In genomic region chr6:81839474-81840153, GRCm38 (mm10) we compare ENCODE assay signal across 9 mouse cellular contexts.
DNase-seq lines count a peak whose midpoint lies in the region; ATAC-seq and TF ChIP-seq lines count a peak whose summit lies in the region.
"Had no signal": no experiment of that assay in that cellular context is flagged by ENCODE, and none has a peak within 500 bp of the region (broad histone marks: within the 10 kb centered on the region; RNA-seq: fewer than 3 reads in every experiment).

No protein-coding gene starts in this region.

- no peak overlapping the region for H3K4me2 ChIP-seq in liver, postnatal 0 days (ENCODE audit: low read depth, low read length)
- no peak overlapping the region for H3K4me2 ChIP-seq in liver, embryonic 11.5 days
- peak overlapping the region; percentile 46 for H3K4me2 ChIP-seq in hindbrain, embryonic 16.5 days (ENCODE audit: low read length)
- H3K4me2 ChIP-seq: embryonic facial prominence, embryonic 12.5 days had no signal

- DNase-seq in cerebellum, postnatal 14 days: peak; percentile 21 to 30
- no peak for DNase-seq in cerebellum, adult 11 months
- DNase-seq in liver, postnatal 0 days: no peak
- DNase-seq in liver, embryonic 11.5 days (ENCODE audit: low spot score): no peak
- peak; percentile 9 for DNase-seq in retina, adult 2 months (ENCODE audit: low read depth, low spot score)
- DNase-seq in spleen, adult 12 weeks (ENCODE audit: low spot score): no peak
- DNase-seq in forebrain, embryonic 10.5 days (ENCODE audit: extremely low spot score, low spot score): no peak

- H3K36me3 ChIP-seq in liver, postnatal 0 days (replicated peaks; ENCODE audit: insufficient read depth, low read length): no peaks in the 10 kb centered on the region
- no peaks in the 10 kb centered on the region for H3K36me3 ChIP-seq in liver, embryonic 11.5 days (ENCODE audit: control insufficient read depth, insufficient read depth, low read length)
- H3K36me3 ChIP-seq in hindbrain, embryonic 16.5 days (ENCODE audit: control insufficient read depth, insufficient read depth, low read length): no peaks in the 10 kb centered on the region
- no peaks in the 10 kb centered on the region for H3K36me3 ChIP-seq in forebrain, embryonic 10.5 days (replicated peaks)
- H3K36me3 ChIP-seq: embryonic facial prominence, embryonic 12.5 days had no signal

- H3K27ac ChIP-seq in liver, postnatal 0 days (ENCODE audit: low read depth): no peak overlapping the region
- no peak overlapping the region for H3K27ac ChIP-seq in liver, embryonic 11.5 days (ENCODE audit: low read depth, low read length)
- H3K27ac ChIP-seq in hindbrain, embryonic 16.5 days (ENCODE audit: low read depth, low read length): no peak overlapping the region
- no peak overlapping the region for H3K27ac ChIP-seq in forebrain, embryonic 10.5 days
- H3K27ac ChIP-seq: embryonic facial prominence, embryonic 12.5 days had no signal

- no peak for TF ChIP-seq EP300 in liver, postnatal 0 days (IDR thresholded peaks at IDR 0.05; ENCODE audit: low read depth)

- no peak for ATAC-seq in liver, postnatal 0 days
- no peak for ATAC-seq in liver, embryonic 11.5 days (replicated peaks; ENCODE audit: low FRiP score)
- ATAC-seq in hindbrain, embryonic 16.5 days: peak; percentile 40; the same call in 1 of the 2 replicates

- no peak overlapping the region for H3K4me3 ChIP-seq in liver, postnatal 0 days (ENCODE audit: low read depth, low read length)
- no peak overlapping the region for H3K4me3 ChIP-seq in liver, embryonic 11.5 days (ENCODE audit: low read depth, low read length)
- H3K4me3 ChIP-seq in hindbrain, embryonic 16.5 days (ENCODE audit: low read length): peak overlapping the region; percentile 21
- H3K4me3 ChIP-seq in forebrain, embryonic 10.5 days: no peak overlapping the region
- H3K4me3 ChIP-seq: embryonic facial prominence, embryonic 12.5 days had no signal

- no peaks in the 10 kb centered on the region for H3K4me1 ChIP-seq in liver, postnatal 0 days (ENCODE audit: insufficient read depth)
- no peaks in the 10 kb centered on the region for H3K4me1 ChIP-seq in liver, embryonic 11.5 days (replicated peaks; ENCODE audit: control insufficient read depth, insufficient read depth, low read length)
- H3K4me1 ChIP-seq in hindbrain, embryonic 16.5 days (ENCODE audit: control insufficient read depth, insufficient read depth, low read depth, low read length): no peaks in the 10 kb centered on the region
- no peaks in the 10 kb centered on the region for H3K4me1 ChIP-seq in forebrain, embryonic 10.5 days
- H3K4me1 ChIP-seq: embryonic facial prominence, embryonic 12.5 days had no signal

- no peak overlapping the region for H3K9ac ChIP-seq in liver, postnatal 0 days (replicated peaks)
- H3K9ac ChIP-seq in liver, embryonic 11.5 days (ENCODE audit: low read depth, low read length): no peak overlapping the region
- no peak overlapping the region for H3K9ac ChIP-seq in hindbrain, embryonic 16.5 days (ENCODE audit: low read depth, low read length)
- H3K9ac ChIP-seq: embryonic facial prominence, embryonic 12.5 days had no signal

- H3K27me3 ChIP-seq in liver, postnatal 0 days (ENCODE audit: insufficient read depth, low read length): no peaks in the 10 kb centered on the region
- H3K27me3 ChIP-seq in liver, embryonic 11.5 days (replicated peaks; ENCODE audit: control insufficient read depth, insufficient read depth, low read length): no peaks in the 10 kb centered on the region
- no peaks in the 10 kb centered on the region for H3K27me3 ChIP-seq in hindbrain, embryonic 16.5 days (replicated peaks; ENCODE audit: control insufficient read depth, insufficient read depth, low read length)
- H3K27me3 ChIP-seq in forebrain, embryonic 10.5 days (ENCODE audit: poor library complexity, severe bottlenecking): no peaks in the 10 kb centered on the region
- H3K27me3 ChIP-seq: embryonic facial prominence, embryonic 12.5 days had no signal

- no peaks in the 10 kb centered on the region for H3K9me3 ChIP-seq in liver, postnatal 0 days (ENCODE audit: low read length)
- H3K9me3 ChIP-seq in liver, embryonic 11.5 days (ENCODE audit: control insufficient read depth, low read length): no peaks in the 10 kb centered on the region
- no peaks in the 10 kb centered on the region for H3K9me3 ChIP-seq in hindbrain, embryonic 16.5 days (ENCODE audit: control insufficient read depth, low read length)
- no peaks in the 10 kb centered on the region for H3K9me3 ChIP-seq in forebrain, embryonic 10.5 days
- H3K9me3 ChIP-seq: embryonic facial prominence, embryonic 12.5 days had no signal

- peak; percentile 19; the same call in 1 of the 2 replicates for TF ChIP-seq CTCF in liver, postnatal 0 days (IDR thresholded peaks at IDR 0.05; ENCODE audit: low read depth)

- WGBS in liver, postnatal 0 days (ENCODE audit: insufficient replicate concordance): 62% methylated on average over 11 of the region's 11 CpGs
- WGBS in liver, embryonic 11.5 days: 69% methylated on average over 11 of the region's 11 CpGs
- 55% methylated on average over 11 of the region's 11 CpGs for WGBS in hindbrain, embryonic 16.5 days
- WGBS in forebrain, embryonic 10.5 days: 75% methylated on average over 11 of the region's 11 CpGs

Comparison
In these comparisons a context has a peak if more than half of its experiments do, and no peak if none do; other contexts are left out.
1. DNase-seq: peak in cerebellum, postnatal 14 days (2 of 2) and retina, adult 2 months (single experiment); none in cerebellum, adult 11 months (single experiment), liver, postnatal 0 days (single experiment), liver, embryonic 11.5 days (single experiment), spleen, adult 12 weeks (single experiment) and forebrain, embryonic 10.5 days (single experiment).